Mouse (Mus musculus) heart, embryonic 10.5 days (tissue): ENCODE results near the gene Fzd2. TPM values are rescaled to one million over a fixed set of nuclear protein-coding genes. Genes with fewer than 3 reads are reported as not detected.

Experiments
- DNase-seq: peaks from one replicate; pipeline ENCODE4 v3.0.0-alpha.2; 2017; ENCODE audit warnings: low spot score
- H3K27ac ChIP-seq: fragments of 300-500 bp; sonication (generic); 2 replicates; pipeline ENCODE4 v1.5.1; 2016; ENCODE audit warnings: mild to moderate bottlenecking
- H3K27me3 ChIP-seq: fragments of 300-500 bp; sonication (generic); 2 replicates; pipeline ENCODE4 v1.6.1; 2016; ENCODE audit warnings: mild to moderate bottlenecking; ENCODE audit not compliant: poor library complexity, insufficient read depth, severe bottlenecking
- H3K36me3 ChIP-seq: fragments of 300-500 bp; sonication (generic); 2 replicates; pipeline ENCODE4 v1.6.1; 2016; ENCODE audit warnings: mild to moderate bottlenecking, moderate library complexity
- H3K4me1 ChIP-seq: fragments of 300-500 bp; sonication (generic); 2 replicates; pipeline ENCODE4 v1.6.1; 2016; ENCODE audit warnings: mild to moderate bottlenecking
- H3K4me3 ChIP-seq: fragments of 300-500 bp; sonication (generic); 2 replicates; pipeline ENCODE4 v1.5.1; 2016; ENCODE audit warnings: mild to moderate bottlenecking, moderate library complexity
- H3K9me3 ChIP-seq: fragments of 300-500 bp; sonication (generic); 2 replicates; pipeline ENCODE4 v1.6.1; 2016; ENCODE audit warnings: mild to moderate bottlenecking, moderate library complexity
- WGBS: fragments of 180-500 bp; shearing (Covaris S2); methylation state at CpG from one replicate; pipeline ENCODE4 v1.1.7; 2016; 5-methylcytosine and 5-hydroxymethylcytosine counted together
- polyA plus RNA-seq: library from polyadenylated mRNA; unstranded; fragments of >200 nt; fragmentation: Nextera tagmentation; extraction: Ambion mirVana; gene quantifications from 2 replicates; pipeline ENCODE4 v1.2.1, GENCODE M21; 2016

The Fzd2 gene
- polyA plus RNA-seq, 1 experiment from 2014 or later = 34.5 TPM

DNA sequence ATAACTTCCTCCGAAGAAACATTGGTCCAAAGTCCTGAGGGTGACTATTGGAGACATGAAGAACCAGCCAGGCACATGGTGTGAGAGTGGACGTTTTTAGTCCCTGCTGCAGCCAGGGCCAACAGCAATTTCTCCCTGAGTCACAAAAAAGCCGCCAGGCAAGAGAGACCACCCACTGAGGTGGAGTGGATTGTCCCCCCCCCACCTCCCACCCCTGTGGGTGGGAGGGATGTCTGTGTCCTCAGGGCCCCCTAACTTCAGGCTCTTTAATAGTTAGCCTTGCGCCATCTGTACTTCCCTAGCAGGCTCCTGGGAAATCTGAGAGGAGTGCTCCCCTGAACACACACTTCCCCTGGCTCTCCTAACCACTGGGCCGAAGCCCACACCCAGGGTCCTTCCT is 27.0 kb downstream of the Fzd2 start:
- H3K4me1 ChIP-seq = peaks cover 66% of the 10 kb centered on the region
- H3K27ac ChIP-seq = peak overlapping the region; percentile 81
- 54% methylated on average over 5 of the region's 5 CpGs for WGBS
- no peak overlapping the region; the same call in 1 of the 2 replicates for H3K4me3 ChIP-seq
- H3K27me3 ChIP-seq = no peaks in the 10 kb centered on the region
- H3K9me3 ChIP-seq = no peaks in the 10 kb centered on the region
- H3K36me3 ChIP-seq = no peaks in the 10 kb centered on the region
- DNase-seq = no peak

DNA sequence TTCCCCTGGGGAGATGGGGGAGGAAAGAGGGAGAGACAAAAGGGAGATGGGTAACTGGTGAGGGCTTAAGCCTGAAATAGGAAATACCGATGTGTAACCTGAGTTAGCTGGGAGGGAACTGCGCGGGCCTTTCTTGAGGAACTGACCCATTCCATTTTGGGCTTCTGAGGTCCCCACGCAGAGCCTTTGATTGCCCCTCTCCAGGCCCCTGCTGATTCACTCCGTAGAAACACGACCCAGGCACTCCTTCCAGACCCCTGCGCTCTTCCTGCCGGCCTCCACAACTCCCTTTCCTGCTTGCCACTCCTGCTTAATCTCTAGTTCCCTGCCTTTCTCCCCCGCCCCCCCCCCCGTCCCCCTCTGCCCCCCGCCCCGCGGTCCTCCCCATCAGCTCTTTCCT is 28.5 kb downstream of the Fzd2 start:
- Histone ChIP-seq H3K4me1 (peaks cover 62% of the 10 kb centered on the region), H3K27me3 (no peaks in the 10 kb centered on the region), H3K9me3 (no peaks in the 10 kb centered on the region), H3K27ac (peak overlapping the region; percentile 82), H3K36me3 (no peaks in the 10 kb centered on the region), H3K4me3 (peak overlapping the region; percentile 48)
- no peak for DNase-seq
- 3% methylated on average over 12 of the region's 13 CpGs for WGBS

DNA sequence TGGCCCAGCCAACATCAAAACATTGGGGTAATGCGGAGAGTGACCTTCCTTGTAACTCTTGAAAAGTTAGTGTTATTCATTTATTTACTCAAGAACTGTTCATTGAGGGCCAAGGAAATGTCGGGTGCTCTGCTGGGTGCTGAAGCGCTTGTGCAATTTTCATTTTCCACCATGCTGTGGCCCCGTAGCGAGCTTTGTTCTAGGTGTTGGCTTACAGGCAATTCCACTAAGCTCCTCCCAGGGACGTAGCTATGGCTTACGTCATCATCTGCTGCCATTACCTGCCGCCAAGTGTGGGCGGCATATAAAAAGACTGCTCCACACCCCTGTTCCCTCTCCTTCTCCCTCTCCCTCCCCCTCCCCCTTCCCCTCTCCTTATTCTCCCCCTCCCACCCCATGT is 29.2 kb downstream of the Fzd2 start:
- H3K27ac ChIP-seq = peak overlapping the region; percentile 82
- peak overlapping the region; percentile 48 for H3K4me3 ChIP-seq
- H3K9me3 ChIP-seq = no peaks in the 10 kb centered on the region
- peaks cover 60% of the 10 kb centered on the region for H3K4me1 ChIP-seq
- H3K27me3 ChIP-seq = no peaks in the 10 kb centered on the region
- WGBS = 14% methylated on average over 9 of the region's 9 CpGs
- no peaks in the 10 kb centered on the region for H3K36me3 ChIP-seq
- peak; percentile 75 for DNase-seq

DNA sequence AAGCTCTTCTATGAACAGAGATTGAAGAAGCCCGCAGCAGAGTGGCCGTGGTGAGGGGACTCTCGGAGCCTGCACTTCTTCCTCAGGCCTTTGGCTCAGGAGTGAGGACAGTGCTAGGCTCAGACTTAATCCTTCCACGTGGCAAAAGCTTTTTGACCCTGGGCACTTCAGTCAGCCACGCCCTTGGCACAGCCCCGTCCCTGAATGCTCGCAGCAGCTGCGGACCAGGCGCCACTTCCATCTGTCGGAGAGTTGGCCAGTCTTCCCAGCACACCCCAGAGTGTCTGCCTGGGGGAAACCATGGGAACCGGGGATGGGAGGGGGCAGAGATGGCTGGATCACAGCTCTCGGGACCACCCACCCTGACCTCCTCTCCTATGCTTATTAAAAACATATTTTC is 32.7 kb downstream of the Fzd2 start:
- no peaks in the 10 kb centered on the region for H3K27me3 ChIP-seq
- peak overlapping the region; percentile 37; the same call in 1 of the 2 replicates for H3K27ac ChIP-seq
- WGBS = 52% methylated on average over 12 of the region's 12 CpGs
- no peaks in the 10 kb centered on the region for H3K36me3 ChIP-seq
- peak; percentile 71 for DNase-seq
- H3K4me3 ChIP-seq = no peak overlapping the region
- H3K4me1 ChIP-seq = peaks cover 54% of the 10 kb centered on the region
- no peaks in the 10 kb centered on the region for H3K9me3 ChIP-seq

DNA sequence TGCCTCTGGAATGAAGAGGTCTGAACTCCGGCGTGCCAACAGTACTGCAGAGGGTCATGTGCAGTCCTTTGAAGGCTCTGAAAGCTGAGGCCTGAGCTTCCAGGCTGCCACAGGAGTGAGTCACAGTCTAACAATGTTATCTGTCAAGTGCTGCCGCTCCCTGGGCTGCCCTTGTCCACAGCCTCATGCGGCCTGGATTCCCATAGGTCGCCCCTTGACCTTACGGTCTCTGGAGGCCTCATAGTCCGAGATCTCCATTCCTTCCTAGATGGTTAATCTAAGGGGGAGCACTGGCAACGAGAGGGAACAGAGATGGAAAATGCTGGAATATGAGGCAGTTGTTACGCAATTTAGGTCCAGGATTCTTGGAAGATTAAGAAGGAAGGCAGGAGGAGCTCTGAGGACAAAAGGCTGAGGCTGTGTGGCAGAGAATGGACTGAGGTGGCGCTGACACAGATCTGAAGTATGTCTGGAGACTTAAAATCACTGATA is 39.7 kb downstream of the Fzd2 start:
- peak overlapping the region; percentile 84 for H3K27ac ChIP-seq

DNA sequence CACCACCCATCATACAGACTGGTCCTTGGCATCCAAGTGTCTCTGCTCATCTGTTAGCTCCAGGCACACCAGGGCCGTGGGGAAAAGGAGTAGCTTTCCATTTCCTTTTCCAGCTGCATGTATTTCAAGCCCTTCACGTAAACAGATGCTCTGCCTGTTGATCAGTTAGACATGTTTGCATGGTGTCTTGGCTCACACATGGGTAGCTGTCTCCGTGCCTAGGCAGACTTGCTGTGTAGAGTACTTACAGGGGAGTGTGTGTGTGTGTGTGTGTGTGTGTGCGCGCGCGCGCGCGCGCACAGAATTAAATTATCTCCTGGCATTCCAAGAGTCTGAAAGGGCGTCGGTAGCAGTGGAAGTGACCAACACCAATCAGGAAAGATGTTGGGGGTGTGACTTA is 42.0 kb downstream of the Fzd2 start:
- no peaks in the 10 kb centered on the region for H3K36me3 ChIP-seq
- no peaks in the 10 kb centered on the region for H3K27me3 ChIP-seq
- H3K4me1 ChIP-seq = peaks cover 48% of the 10 kb centered on the region
- no peaks in the 10 kb centered on the region for H3K9me3 ChIP-seq
- peak overlapping the region; percentile 84 for H3K27ac ChIP-seq
- no peak for DNase-seq
- 71% methylated on average over 13 of the region's 13 CpGs for WGBS
- H3K4me3 ChIP-seq = no peak overlapping the region

More for the DNA sequence above, 39.7 kb downstream of the Fzd2 start:
- peak; percentile 94 for DNase-seq
- H3K36me3 ChIP-seq = no peaks in the 10 kb centered on the region
- WGBS = 10% methylated on average over 10 of the region's 10 CpGs
- no peaks in the 10 kb centered on the region for H3K9me3 ChIP-seq
- H3K27me3 ChIP-seq = no peaks in the 10 kb centered on the region
- peaks cover 68% of the 10 kb centered on the region for H3K4me1 ChIP-seq
- peak overlapping the region; percentile 20; the same call in 1 of the 2 replicates for H3K4me3 ChIP-seq

DNA sequence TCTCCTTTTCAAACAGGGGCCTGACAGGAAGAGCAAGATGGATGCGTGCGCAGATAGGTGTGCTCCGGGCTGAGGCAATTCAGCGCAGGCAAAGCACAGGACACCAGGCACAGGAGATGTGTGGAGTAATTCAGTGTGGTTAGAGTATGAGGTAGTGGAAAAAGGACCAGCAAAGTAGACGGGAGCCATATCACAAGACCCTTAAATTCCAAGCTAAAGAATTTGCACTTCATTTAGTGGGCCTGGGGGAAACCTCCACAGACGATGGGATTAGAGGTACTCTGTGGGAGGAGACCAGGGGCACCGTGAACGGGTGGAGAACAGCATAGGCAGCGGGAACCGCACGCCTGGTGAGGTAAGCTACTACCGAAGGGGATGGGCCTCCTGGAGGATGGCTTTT is 43.7 kb downstream of the Fzd2 start:
- H3K27me3 ChIP-seq = no peaks in the 10 kb centered on the region
- 63% methylated on average over 12 of the region's 12 CpGs for WGBS
- H3K4me3 ChIP-seq = no peak overlapping the region
- no peak for DNase-seq
- H3K9me3 ChIP-seq = no peaks in the 10 kb centered on the region
- peak overlapping the region; percentile 65; the same call in 1 of the 2 replicates for H3K27ac ChIP-seq
- H3K4me1 ChIP-seq = peaks cover 44% of the 10 kb centered on the region
- no peaks in the 10 kb centered on the region for H3K36me3 ChIP-seq

DNA sequence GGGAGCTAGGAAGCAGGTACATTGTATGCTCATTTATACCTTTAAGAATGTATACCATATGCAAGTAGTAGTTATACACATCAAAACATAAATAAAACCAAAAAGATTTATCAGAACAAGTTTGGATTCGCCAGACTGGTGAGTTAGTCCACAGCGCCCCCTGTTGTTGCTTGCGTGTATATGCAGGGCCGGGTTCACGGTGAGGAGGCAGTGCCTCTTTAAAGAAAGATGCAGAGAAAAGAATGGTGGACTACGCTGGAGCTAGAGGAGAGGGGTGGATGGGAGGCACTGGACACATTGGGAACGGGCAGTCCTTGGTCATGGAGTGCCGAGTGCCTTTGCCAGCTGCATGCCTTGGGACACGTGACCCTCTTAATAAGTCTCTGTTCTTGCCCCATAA is 47.2 kb downstream of the Fzd2 start:
- Histone ChIP-seq H3K27me3 (no peaks in the 10 kb centered on the region), H3K36me3 (no peaks in the 10 kb centered on the region), H3K4me3 (no peak overlapping the region; the same call in 1 of the 2 replicates), H3K27ac (0 out of 2 replicates have a peak overlapping the region, but pooled peaks have one; percentile 22), H3K4me1 (peaks cover 13% of the 10 kb centered on the region), H3K9me3 (no peaks in the 10 kb centered on the region)
- no peak for DNase-seq
- 4% methylated on average over 9 of the region's 9 CpGs for WGBS

DNA sequence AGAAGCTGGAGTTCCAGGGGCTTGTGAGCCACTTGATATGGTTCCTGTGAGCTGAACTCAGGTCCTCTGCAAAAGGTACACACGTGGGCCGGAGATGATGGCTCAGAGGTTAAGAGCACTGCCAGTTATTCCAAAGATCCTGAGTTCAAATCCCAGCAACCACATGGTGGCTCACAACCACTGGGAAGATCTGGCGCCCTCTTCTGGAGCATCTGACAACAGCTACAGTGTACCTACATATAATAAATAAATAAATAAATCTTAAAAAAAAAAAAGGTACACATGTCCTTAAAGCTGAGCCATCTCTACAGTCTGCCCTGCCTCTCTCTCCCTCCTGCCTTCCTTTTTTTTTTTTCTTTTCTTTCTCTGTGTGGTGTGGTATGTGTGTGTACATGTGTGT is 48.6 kb downstream of the Fzd2 start:
- peaks cover 6% of the 10 kb centered on the region for H3K4me1 ChIP-seq
- H3K27me3 ChIP-seq = no peaks in the 10 kb centered on the region
- no peak overlapping the region for H3K4me3 ChIP-seq
- WGBS = 66% methylated on average over 3 of the region's 3 CpGs
- H3K9me3 ChIP-seq = no peaks in the 10 kb centered on the region
- no peak for DNase-seq
- H3K27ac ChIP-seq = no peak overlapping the region
- no peaks in the 10 kb centered on the region for H3K36me3 ChIP-seq

DNA sequence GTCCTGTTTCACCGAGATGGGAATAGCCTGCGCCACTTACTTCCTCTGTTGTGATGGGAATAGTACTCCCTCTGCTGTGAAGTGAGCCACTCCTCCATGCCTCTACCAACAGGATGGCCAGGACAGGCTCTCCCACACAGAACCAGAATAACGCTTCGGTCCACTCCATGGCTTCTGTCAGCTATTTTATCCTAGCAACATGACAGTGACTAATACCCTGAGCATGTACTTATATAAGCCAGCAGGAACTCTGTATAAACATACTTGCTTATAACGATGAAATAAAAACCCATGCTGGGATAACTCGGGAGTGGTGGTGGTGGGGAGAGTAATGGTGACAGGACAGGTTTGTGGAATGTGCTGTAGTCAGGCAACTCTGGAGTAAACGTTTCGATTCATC is 51.7 kb downstream of the Fzd2 start:
- no peaks in the 10 kb centered on the region for H3K9me3 ChIP-seq
- H3K36me3 ChIP-seq = no peaks in the 10 kb centered on the region
- WGBS = 67% methylated on average over 8 of the region's 8 CpGs
- DNase-seq = no peak
- H3K27me3 ChIP-seq = no peaks in the 10 kb centered on the region
- H3K4me1 ChIP-seq = 0 out of 2 replicates have a peak, but pooled peaks cover 2% of the 10 kb centered on the region
- H3K4me3 ChIP-seq = no peak overlapping the region
- H3K27ac ChIP-seq = no peak overlapping the region

DNA sequence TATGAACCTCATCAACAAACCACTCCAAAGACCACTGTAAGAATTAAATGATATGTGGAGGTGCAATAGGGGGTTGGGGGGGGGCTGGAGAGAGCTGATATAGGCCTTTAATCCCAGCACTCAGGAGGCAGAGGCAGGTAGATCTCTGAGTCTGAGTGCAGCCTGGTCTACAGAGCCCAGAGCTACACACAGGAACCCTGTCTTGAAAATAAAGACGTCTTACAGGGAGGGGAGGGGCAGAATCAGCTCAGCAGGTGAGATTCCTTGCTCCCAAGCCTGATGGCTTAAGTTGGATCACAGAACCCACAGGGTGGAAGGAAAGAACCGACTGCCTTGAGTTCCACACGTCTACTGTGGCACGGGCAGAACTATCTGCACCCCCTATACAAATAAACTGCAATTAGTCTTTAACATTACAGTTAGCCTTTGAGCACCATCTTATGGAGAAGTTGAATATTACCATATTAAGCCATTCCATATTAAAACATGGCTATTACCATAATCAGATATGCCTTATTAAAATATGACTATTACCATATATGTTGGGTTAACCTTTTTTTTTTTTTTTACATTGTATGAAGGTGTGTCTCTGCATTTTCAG is 52.2 kb downstream of the Fzd2 start:
- H3K9me3 ChIP-seq = no peaks in the 10 kb centered on the region
- H3K27me3 ChIP-seq = no peaks in the 10 kb centered on the region
- no peak for DNase-seq
- 30% methylated on average over 4 of the region's 4 CpGs for WGBS
- H3K36me3 ChIP-seq = no peaks in the 10 kb centered on the region
- H3K27ac ChIP-seq = no peak overlapping the region
- no peak overlapping the region for H3K4me3 ChIP-seq
- H3K4me1 ChIP-seq = 0 out of 2 replicates have a peak, but pooled peaks cover 2% of the 10 kb centered on the region

DNA sequence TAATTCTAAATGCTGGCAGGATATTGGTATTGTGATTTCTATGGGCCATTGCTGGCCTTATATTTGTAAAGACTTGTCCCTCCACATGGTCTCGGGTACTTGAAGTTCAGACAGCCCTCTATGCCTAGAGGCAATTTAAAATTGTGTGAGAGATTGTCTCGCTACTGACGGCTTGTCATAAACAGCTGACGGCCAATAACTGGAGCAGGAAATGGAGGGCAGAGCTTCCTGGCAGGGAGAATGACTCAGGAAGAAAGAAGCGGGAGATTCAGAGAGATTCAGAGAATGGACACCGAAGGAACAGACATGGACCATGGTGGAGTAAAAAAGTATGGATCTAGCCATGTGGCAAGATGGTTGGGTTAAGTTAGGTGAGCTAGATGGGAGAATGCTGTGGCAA is 52.7 kb downstream of the Fzd2 start:
- Histone ChIP-seq H3K4me3 (no peak overlapping the region), H3K9me3 (no peaks in the 10 kb centered on the region), H3K27me3 (no peaks in the 10 kb centered on the region), H3K36me3 (no peaks in the 10 kb centered on the region), H3K27ac (no peak overlapping the region), H3K4me1 (no peaks in the 10 kb centered on the region)
- WGBS = 68% methylated on average over 6 of the region's 6 CpGs
- DNase-seq = no peak
